In the genomic region with DNA sequence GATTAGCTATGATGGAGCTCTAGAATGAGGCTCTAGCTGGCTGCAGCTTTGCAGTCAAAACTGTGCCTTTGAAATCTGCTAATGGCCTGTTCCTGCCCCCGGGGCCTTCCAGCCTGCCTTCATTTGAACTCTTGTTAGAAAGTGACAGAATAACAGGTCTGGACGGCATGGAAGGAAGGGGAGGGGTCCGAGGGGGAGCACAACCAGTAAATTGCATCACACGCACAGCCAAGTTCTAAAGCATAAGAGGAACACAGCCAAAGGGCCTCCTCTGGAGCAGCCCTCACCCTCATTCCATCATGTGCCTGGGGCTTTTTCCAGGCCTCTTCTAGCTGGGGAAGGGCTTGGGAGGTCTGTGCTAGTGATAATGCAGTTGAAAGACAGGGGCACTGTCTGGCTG, we compare ENCODE assay signal across 10 mouse cellular contexts.
DNase-seq lines count a peak whose midpoint lies in the region; ATAC-seq lines count a peak whose summit lies in the region.
"Had no signal": no experiment of that assay in that cellular context is flagged by ENCODE, and none has a peak within 500 bp of the region (broad histone marks: within the 10 kb centered on the region; RNA-seq: fewer than 3 reads in every experiment).

No protein-coding gene starts in this region.

- intact Hi-C loops in heart, postnatal 25 days (cut with DNase I) = loop anchor here (10.0 kb wide), 1 partner anchor 98 kb away; no protein-coding TSS in a partner anchor

- no peak overlapping the region for H3K4me2 ChIP-seq in heart, embryonic 16.5 days (ENCODE audit: low read depth, low read length)
- no peak overlapping the region for H3K4me2 ChIP-seq in midbrain, embryonic 16.5 days (ENCODE audit: low read length)

- H3K27ac ChIP-seq in heart, embryonic 16.5 days (ENCODE audit: low read length) = 0 out of 2 replicates have a peak overlapping the region, but pooled peaks have one; percentile 0
- no peak overlapping the region for H3K27ac ChIP-seq in midbrain, embryonic 16.5 days (ENCODE audit: low read length)

- no peak overlapping the region for H3K4me3 ChIP-seq in heart, embryonic 16.5 days (ENCODE audit: low read length)
- no peak overlapping the region for H3K4me3 ChIP-seq in midbrain, embryonic 16.5 days (ENCODE audit: low read depth, low read length)

- ATAC-seq in heart, embryonic 16.5 days (replicated peaks; ENCODE audit: extremely low read depth, insufficient read depth, low FRiP score) = no peak
- peak; percentile 14; the same call in 1 of the 2 replicates for ATAC-seq in midbrain, embryonic 16.5 days

- peaks cover 18% of the 10 kb centered on the region for H3K4me1 ChIP-seq in heart, embryonic 16.5 days (ENCODE audit: control insufficient read depth, insufficient read depth, low read length)
- H3K4me1 ChIP-seq in midbrain, embryonic 16.5 days (ENCODE audit: control insufficient read depth, insufficient read depth, low read length) = no peaks in the 10 kb centered on the region

- no peak for DNase-seq in heart, postnatal 25 days (ENCODE audit: low spot score)
- peak; percentile 36 for DNase-seq in retina, postnatal 1 day
- DNase-seq in retina, embryonic 14.5 days (ENCODE audit: low spot score) = no peak
- peak; percentile 34 for DNase-seq in kidney, postnatal 14 days
- no peak for DNase-seq in spleen, postnatal 36 days (ENCODE audit: low spot score in 2 of 2)
- no peak for DNase-seq in left cerebral cortex, adult 18-20 months (ENCODE audit: low spot score in 2 of 2)
- DNase-seq: liver; thymus, postnatal 25 days had no signal

- 49% methylated on average over 4 of the region's 4 CpGs for WGBS in heart, embryonic 16.5 days
- 41% methylated on average over 4 of the region's 4 CpGs for WGBS in midbrain, embryonic 16.5 days

- no peaks in the 10 kb centered on the region for H3K27me3 ChIP-seq in heart, embryonic 16.5 days (ENCODE audit: control insufficient read depth, insufficient read depth, low read length)
- H3K27me3 ChIP-seq in midbrain, embryonic 16.5 days (ENCODE audit: control insufficient read depth, insufficient read depth, low read depth, low read length) = no peaks in the 10 kb centered on the region

- H3K9ac ChIP-seq in heart, embryonic 16.5 days (ENCODE audit: low read length) = no peak overlapping the region
- no peak overlapping the region for H3K9ac ChIP-seq in midbrain, embryonic 16.5 days (ENCODE audit: low read depth, low read length)

- no peaks in the 10 kb centered on the region for H3K9me3 ChIP-seq in heart, embryonic 16.5 days (replicated peaks; ENCODE audit: control insufficient read depth, low read length)
- no peaks in the 10 kb centered on the region for H3K9me3 ChIP-seq in midbrain, embryonic 16.5 days (replicated peaks; ENCODE audit: control insufficient read depth, low read length, poor library complexity, severe bottlenecking)

- no peaks in the 10 kb centered on the region for H3K36me3 ChIP-seq in heart, embryonic 16.5 days (ENCODE audit: control insufficient read depth, insufficient read depth)
- no peaks in the 10 kb centered on the region for H3K36me3 ChIP-seq in midbrain, embryonic 16.5 days (ENCODE audit: control insufficient read depth, insufficient read depth, low read length)

Comparison
In these comparisons a context has a peak if more than half of its experiments do, and no peak if none do; other contexts are left out.
1. DNase-seq: peak in retina, postnatal 1 day (single experiment) and kidney, postnatal 14 days (single experiment); none in heart, postnatal 25 days (single experiment), retina, embryonic 14.5 days (single experiment), spleen, postnatal 36 days (0 of 2) and left cerebral cortex, adult 18-20 months (0 of 2).